Mouse (Mus musculus) embryonic fibroblast, embryonic 13.5 days (primary cell): ENCODE measurements around the gene Hist1h1e.

Experiments
- CTCF ChIP-seq: IDR thresholded peaks from 2 replicates; pipeline ENCODE4 v1.5.1; 2011; ENCODE audit warnings: mild to moderate bottlenecking, control low read depth, low read length, moderate library complexity, borderline replicate concordance; ENCODE audit not compliant: insufficient read depth
- POLR2A ChIP-seq: IDR thresholded peaks from 2 replicates; pipeline ENCODE4 v1.6.1; 2011; ENCODE audit warnings: low read depth, mild to moderate bottlenecking, control low read depth, low read length, moderate library complexity

GRCm38 (mm10) chr13:23622861-23623450 is 598 bp upstream of the Hist1h1e start:
- no peak for TF ChIP-seq POLR2A
- TF ChIP-seq CTCF = no peak
